Mouse (Mus musculus) kidney, embryonic 15.5 days (tissue): ENCODE results near the gene Tmem267. TPM values are rescaled to one million over a fixed set of nuclear protein-coding genes. Genes with fewer than 3 reads are reported as not detected.
A peak's percentile ranks its signal among the peaks of the same experiment; 100 is the strongest.
"Not testable (repeated sequence)": the region's sequence is repeated elsewhere in the genome, so short reads cannot be mapped to it uniquely, and the experiment has no call there.

Source experiments
- ATAC-seq: fragments of 200-750 bp; cut with Nextera tagmentation; replicated peaks from 2 replicates; pipeline ENCODE4 v1.8.0; 2017; ENCODE audit warnings: moderate TSS enrichment; ENCODE audit not compliant: low FRiP score
- H3K27ac ChIP-seq: fragments of 300-500 bp; sonication (generic); 2 replicates; pipeline ENCODE4 v1.5.1; 2015; ENCODE audit warnings: mild to moderate bottlenecking, inconsistent platforms
- H3K27me3 ChIP-seq: fragments of 300-500 bp; sonication (generic); 2 replicates; pipeline ENCODE4 v1.6.1; 2015; ENCODE audit warnings: inconsistent platforms
- H3K36me3 ChIP-seq: fragments of 300-500 bp; sonication (generic); 2 replicates; pipeline ENCODE4 v1.6.1; 2015; ENCODE audit warnings: inconsistent platforms
- H3K4me1 ChIP-seq: fragments of 300-500 bp; sonication (generic); 2 replicates; pipeline ENCODE4 v1.6.1; 2015; ENCODE audit warnings: inconsistent platforms
- H3K4me2 ChIP-seq: fragments of 300-500 bp; sonication (generic); 2 replicates; pipeline ENCODE4 v1.6.1; 2015; ENCODE audit warnings: moderate library complexity, mild to moderate bottlenecking, inconsistent platforms
- H3K4me3 ChIP-seq: fragments of 300-500 bp; sonication (generic); replicated peaks from 2 replicates; pipeline ENCODE4 v1.5.1; 2015; ENCODE audit warnings: mild to moderate bottlenecking, inconsistent platforms
- H3K9ac ChIP-seq: fragments of 300-500 bp; sonication (generic); 2 replicates; pipeline ENCODE4 v1.6.1; 2015; ENCODE audit warnings: mild to moderate bottlenecking, inconsistent platforms
- H3K9me3 ChIP-seq: fragments of 300-500 bp; sonication (generic); replicated peaks from 2 replicates; pipeline ENCODE4 v1.6.1; 2016; ENCODE audit warnings: inconsistent platforms
- WGBS: fragments of 180-500 bp; shearing (Covaris S2); methylation state at CpG from one replicate; pipeline ENCODE4 v1.1.7; 2015; ENCODE audit warnings: mixed read lengths; 5-methylcytosine and 5-hydroxymethylcytosine counted together
- polyA plus RNA-seq: library from polyadenylated mRNA; unstranded; fragments of >200 nt; fragmentation: Nextera tagmentation; extraction: Ambion mirVana; gene quantifications from 2 replicates; pipeline ENCODE4 v1.2.1, GENCODE M21; 2015

Tmem267 gene
- 1.6 and 2.5 TPM in 2 replicates for polyA plus RNA-seq

DNA sequence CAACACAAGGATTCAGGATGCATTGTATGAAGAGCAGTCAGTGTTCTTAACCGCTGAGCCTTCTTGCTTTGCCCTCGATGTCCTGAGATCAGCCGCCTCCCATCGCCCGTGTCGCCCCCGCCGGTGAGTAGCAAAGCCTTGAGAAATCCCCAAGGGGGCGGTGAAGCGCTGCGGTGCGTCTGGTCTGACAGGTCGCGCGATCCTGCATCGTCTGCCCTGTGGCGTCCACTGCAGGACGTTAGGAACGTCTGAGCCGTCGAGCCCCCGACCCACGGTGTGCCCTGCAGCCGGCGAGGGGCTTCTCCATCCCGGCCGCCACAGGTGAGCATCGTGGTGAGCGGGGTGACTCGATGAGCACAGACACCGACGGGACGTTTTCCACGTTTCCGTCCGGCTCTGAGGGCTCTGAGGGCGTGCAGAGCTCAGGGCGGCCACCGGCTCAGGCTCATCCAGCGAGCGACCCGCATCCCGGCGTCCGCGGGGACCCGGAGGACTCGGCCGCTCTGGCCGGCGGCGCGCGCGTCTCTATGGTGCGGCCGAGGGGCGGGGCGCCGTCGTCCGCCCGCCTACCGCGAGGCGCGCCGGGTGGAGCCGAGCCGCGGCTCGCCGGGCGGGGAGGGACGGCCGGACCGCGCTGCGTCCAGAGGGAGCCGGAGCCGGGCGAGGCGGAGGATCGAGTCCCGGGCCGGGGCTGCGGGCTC is at the start of gene Tmem267, which contains the start of gene 3110070M22Rik:
Gene Tmem267, plus strand, starts transcription at position 160 of the 701 bp plus-strand sequence.
Gene 3110070M22Rik, minus strand, starts transcription at position 504 of the 701 bp plus-strand sequence.
- no peak within 1 kb of the TSS; the same call in 1 of the 2 replicates for H3K4me2 ChIP-seq
- no peaks in the 10 kb centered on the region for H3K27me3 ChIP-seq
- H3K27ac ChIP-seq = peak within 1 kb of the TSS; percentile 34
- H3K9ac ChIP-seq = peak within 1 kb of the TSS; percentile 7; the same call in 1 of the 2 replicates
- no peak for ATAC-seq
- WGBS = 72% methylated on average over 87 of the region's 87 CpGs
- H3K36me3 ChIP-seq = peaks cover 44% of the 10 kb centered on the region
- no peak within 1 kb of the TSS for H3K4me3 ChIP-seq
- peaks cover 18% of the 10 kb centered on the region for H3K9me3 ChIP-seq
- H3K4me1 ChIP-seq = no peaks in the 10 kb centered on the region

DNA sequence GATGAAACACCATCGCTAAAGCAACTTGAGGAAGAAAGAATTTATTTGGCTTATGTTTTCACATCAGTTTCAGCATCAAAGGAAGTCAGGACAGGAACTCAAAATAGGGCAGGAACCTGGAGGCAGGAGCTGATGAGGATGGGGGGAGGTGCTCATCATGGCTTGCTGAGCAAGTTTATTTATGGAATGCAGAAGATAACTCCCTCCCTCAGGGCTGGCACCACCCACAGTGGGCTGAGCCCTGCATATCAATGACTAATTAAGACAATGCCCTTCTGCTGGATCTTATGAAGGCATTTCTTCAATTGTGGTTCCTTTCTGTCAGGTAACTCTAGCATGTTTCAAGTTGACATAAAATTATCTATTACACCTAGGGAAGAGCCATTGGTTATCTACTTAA is 45.6 kb upstream of the Tmem267 start:
- Histone ChIP-seq H3K4me3 (no peak overlapping the region), H3K9me3 (no peaks in the 10 kb centered on the region), H3K27ac (no peak overlapping the region), H3K4me1 (no peaks in the 10 kb centered on the region), H3K4me2 (no peak overlapping the region), H3K36me3 (peaks cover 75% of the 10 kb centered on the region), H3K27me3 (no peaks in the 10 kb centered on the region), H3K9ac (no peak overlapping the region)
- ATAC-seq = no peak
- 85% methylated on average over 1 of the region's 1 CpGs for WGBS

DNA sequence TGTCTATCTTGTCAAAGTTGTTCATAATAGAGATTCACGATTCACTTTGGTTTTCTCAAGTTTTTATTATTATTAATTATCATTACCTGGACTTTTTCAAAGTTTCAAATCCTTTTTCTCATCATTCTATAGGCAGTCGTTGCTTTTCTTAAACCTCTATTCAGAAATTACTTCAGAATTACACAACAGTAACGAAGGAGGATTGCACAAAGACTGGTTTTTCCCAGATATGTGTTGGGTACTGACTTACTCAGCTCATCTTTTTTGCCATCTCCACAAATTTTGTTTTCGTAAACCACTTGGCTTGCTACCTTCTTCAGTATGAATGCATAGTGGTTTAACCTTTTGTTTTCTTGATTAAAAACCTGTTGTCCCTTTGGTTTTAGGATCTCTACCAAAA is 34.3 kb upstream of the Tmem267 start:
- H3K27me3 ChIP-seq = no peaks in the 10 kb centered on the region
- ATAC-seq = no peak
- H3K36me3 ChIP-seq = peaks cover 65% of the 10 kb centered on the region
- no peak overlapping the region for H3K4me2 ChIP-seq
- H3K4me3 ChIP-seq = no peak overlapping the region
- H3K27ac ChIP-seq = no peak overlapping the region
- 92% methylated on average over 4 of the region's 4 CpGs for WGBS
- H3K4me1 ChIP-seq = no peaks in the 10 kb centered on the region
- H3K9ac ChIP-seq = no peak overlapping the region
- H3K9me3 ChIP-seq = no peaks in the 10 kb centered on the region

DNA sequence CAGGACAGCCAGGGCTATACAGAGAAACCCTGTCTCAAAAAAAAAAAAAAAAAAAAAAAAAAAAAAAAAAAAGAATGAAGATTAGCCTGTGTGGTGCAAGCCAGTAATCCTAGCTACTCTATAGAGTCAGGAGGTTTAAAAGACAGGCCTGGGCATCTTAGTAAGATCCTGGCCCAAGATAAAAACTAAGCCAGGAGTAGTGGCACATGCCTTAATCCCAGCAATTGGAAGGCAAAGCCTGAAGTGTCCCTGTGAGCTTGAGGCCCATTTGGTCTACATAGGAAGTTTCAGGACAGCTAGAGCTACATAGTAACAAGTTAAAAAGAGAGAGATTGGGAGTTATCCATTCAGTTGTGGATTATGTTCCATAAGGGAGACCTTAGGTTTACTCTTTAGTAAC is 32.8 kb upstream of the Tmem267 start:
- H3K27me3 ChIP-seq = no peaks in the 10 kb centered on the region
- ATAC-seq = no peak
- H3K4me2 ChIP-seq = no peak overlapping the region
- H3K4me1 ChIP-seq = no peaks in the 10 kb centered on the region
- peaks cover 68% of the 10 kb centered on the region for H3K36me3 ChIP-seq
- no peak overlapping the region for H3K27ac ChIP-seq
- no peak overlapping the region for H3K9ac ChIP-seq
- H3K4me3 ChIP-seq = no peak overlapping the region
- H3K9me3 ChIP-seq = no peaks in the 10 kb centered on the region

DNA sequence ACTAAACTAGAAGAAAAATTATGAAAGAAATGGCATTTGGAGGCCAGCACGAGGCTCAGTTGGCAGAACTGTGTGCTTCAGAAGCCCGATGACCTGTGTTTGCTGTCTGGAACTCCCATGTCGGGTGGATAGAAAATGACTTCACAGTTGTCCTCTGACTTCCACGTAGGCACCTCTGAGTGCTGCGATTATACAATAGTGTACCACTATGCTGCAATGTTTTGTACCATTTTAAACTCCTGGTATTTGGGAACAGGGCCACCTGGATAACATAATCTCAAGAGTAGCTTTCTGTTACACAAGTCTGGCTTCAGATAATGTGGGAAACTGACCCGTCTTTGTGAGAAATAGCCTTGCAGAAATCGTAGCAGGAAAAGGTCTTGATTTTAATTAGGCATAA is 31.5 kb upstream of the Tmem267 start:
- no peaks in the 10 kb centered on the region for H3K27me3 ChIP-seq
- H3K27ac ChIP-seq = no peak overlapping the region
- no peaks in the 10 kb centered on the region for H3K4me1 ChIP-seq
- no peaks in the 10 kb centered on the region for H3K9me3 ChIP-seq
- H3K4me2 ChIP-seq = no peak overlapping the region
- peaks cover 56% of the 10 kb centered on the region for H3K36me3 ChIP-seq
- no peak overlapping the region for H3K4me3 ChIP-seq
- no peak overlapping the region for H3K9ac ChIP-seq
- WGBS = 89% methylated on average over 7 of the region's 7 CpGs
- no peak for ATAC-seq

DNA sequence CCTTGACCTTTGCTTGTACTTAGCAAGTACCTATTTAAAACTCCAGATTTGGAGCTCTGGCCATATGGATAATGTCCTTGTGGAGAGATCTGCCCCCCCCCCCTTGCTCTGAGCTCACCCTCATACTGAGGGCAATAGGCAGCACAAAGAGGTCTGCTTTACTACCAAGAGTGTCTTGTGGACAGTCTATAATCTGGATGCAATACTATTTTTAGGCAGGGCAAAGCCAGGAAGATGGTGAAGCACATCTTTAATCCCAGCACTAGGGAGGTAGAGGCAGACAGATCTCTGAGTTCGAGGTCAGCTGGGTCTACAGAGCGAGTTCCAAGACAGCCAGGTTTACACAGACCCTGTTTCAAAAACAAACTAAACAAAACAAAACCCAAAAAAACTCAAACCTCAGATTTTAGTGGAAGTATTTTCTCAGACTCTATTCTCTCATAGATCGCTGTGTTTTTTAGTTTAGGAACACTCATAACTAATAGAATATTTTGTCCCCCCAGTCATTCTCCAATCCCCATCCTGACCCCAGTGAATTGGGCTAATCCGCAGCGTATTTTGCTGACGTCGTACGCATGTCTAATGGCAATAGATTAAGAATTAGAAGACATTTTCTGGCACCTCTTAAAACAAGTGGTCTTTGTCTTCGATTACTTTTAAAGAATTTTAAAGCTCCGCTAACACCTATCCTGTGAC is 25.8 kb upstream of the Tmem267 start:
- ATAC-seq = peak; percentile 69
- WGBS = 11% methylated on average over 10 of the region's 10 CpGs
- Histone ChIP-seq H3K4me3 (peak overlapping the region; percentile 71), H3K9ac (peak overlapping the region; percentile 67; the same call in 1 of the 2 replicates), H3K4me1 (peaks cover 16% of the 10 kb centered on the region), H3K27me3 (no peaks in the 10 kb centered on the region), H3K4me2 (peak overlapping the region; percentile 71), H3K36me3 (peaks cover 38% of the 10 kb centered on the region), H3K9me3 (no peaks in the 10 kb centered on the region), H3K27ac (peak overlapping the region; percentile 73)

DNA sequence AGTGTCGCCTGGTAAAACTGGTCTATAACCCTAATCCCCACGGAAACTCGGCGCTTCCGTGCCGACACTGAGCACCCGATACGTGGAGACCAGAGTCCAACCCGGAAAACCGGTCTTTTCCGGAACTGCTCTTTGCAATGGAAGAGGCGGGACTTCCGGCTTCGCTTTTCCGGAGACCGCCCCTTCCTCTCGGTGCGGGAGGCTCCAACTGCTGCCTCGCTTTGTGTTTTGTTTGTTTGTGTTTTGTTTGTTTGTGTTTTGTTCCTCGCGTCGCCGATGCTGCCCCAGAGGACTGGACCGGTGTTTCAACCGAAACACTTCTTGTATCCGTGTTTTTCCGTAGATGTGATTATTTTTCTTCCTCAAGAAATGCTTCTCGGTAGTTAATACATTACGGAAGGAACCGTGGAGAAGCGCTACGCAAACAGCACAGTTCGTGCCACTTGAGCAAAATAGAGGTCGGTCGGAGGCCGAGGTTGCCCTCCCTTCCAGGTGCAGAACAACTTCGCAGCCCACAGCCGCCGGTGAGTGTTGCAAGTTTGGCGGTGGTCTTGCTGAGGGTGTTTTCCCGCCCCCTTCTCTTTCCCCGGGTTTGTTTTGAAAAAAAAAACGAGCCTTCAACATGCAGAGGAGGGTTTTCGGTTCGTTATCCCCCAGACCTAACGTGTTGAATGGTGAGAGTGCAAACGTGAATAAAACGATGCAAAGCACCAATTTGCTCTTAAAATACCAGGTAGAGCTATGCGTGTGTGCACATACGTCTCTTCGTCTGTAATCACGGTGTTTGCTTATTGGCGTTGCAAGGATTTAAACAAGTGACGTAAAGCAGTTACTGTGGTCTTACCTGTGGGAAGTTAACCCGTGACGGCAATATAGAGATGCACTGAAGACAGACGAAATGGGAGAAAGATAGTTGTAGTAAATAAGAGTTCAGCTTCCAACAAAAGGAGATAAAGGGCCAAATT is 25.0 kb upstream of the Tmem267 start, which contains the start of gene 4833420G17Rik:
Gene 4833420G17Rik, plus strand, starts transcription at position 173 of the 965 bp plus-strand sequence.
- Histone ChIP-seq H3K36me3 (peaks cover 44% of the 10 kb centered on the region), H3K9me3 (no peaks in the 10 kb centered on the region), H3K4me1 (peaks cover 16% of the 10 kb centered on the region), H3K27me3 (no peaks in the 10 kb centered on the region), H3K4me3 (peak within 1 kb of the TSS; percentile 71), H3K27ac (peak within 1 kb of the TSS; percentile 73), H3K4me2 (peak within 1 kb of the TSS; percentile 71), H3K9ac (peak within 1 kb of the TSS; percentile 67)
- ATAC-seq = peak; percentile 97
- WGBS = 7% methylated on average over 57 of the region's 57 CpGs

DNA sequence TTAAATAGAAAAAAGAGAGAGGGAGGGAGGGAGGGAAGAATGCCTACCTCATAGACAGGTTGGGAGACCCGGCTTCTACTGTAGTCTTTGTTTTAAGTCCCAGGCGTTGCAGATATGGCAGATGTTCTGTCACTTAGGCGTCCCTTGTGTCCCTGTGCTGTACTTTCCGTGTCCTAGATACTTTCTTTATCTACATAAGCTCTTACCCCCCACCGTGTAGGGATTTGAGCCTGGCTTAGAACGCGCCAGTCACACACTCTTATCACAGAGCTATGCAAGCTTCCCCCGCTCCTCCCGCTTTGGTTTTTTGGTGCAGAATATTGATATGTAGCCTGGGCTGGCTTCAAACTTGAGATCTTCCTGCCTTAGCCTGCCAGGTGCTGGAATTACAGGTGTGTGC is 11.2 kb upstream of the Tmem267 start:
- Histone ChIP-seq H3K9me3 (no peaks in the 10 kb centered on the region), H3K4me3 (no peak overlapping the region), H3K4me1 (no peaks in the 10 kb centered on the region), H3K9ac (no peak overlapping the region), H3K27me3 (no peaks in the 10 kb centered on the region), H3K4me2 (no peak overlapping the region), H3K27ac (no peak overlapping the region), H3K36me3 (peaks cover 80% of the 10 kb centered on the region)
- 91% methylated on average over 9 of the region's 9 CpGs for WGBS
- ATAC-seq = no peak

DNA sequence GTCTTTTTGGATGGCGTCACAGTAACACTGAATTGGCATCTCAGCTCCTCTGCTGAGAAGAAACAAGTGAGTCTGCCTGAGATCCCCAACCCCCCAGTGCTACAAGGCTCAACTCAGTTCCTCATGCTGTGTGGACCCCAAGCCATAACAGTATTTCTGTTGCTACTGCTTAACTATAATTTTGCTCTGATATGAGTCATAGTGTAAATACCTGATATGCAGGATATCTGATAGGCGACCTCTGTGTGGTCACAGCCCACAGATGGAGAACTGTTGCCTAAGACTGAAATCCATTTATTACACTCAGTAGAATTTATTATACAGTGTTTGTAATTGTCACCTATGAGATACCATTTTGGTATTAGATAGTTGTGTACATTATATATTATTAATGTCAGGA is 10.1 kb upstream of the Tmem267 start:
- ATAC-seq = no peak
- peaks cover 77% of the 10 kb centered on the region for H3K36me3 ChIP-seq
- no peak overlapping the region for H3K4me3 ChIP-seq
- no peak overlapping the region for H3K9ac ChIP-seq
- H3K4me2 ChIP-seq = no peak overlapping the region
- H3K27me3 ChIP-seq = no peaks in the 10 kb centered on the region
- WGBS = 97% methylated on average over 2 of the region's 2 CpGs
- H3K27ac ChIP-seq = no peak overlapping the region
- no peaks in the 10 kb centered on the region for H3K4me1 ChIP-seq
- no peaks in the 10 kb centered on the region for H3K9me3 ChIP-seq

DNA sequence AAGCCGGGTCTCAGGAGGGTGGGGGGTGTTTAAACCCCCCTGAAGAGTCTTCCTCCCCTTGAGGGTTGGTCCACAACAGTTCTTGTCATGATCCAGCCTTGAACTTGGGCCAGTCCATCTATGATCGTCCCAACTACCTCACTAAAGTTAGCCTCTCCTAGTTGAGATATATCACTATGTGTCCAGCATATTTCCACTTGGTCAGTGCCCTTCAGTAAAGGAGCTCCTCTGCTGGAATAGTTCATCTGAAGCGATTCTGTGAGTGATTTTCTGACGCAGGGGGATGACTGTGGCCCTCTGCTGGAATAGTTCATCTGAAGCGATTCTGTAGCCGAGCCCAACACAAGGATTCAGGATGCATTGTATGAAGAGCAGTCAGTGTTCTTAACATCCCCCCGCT is 485 bp upstream of the Tmem267 start:
- Histone ChIP-seq H3K27me3 (no peaks in the 10 kb centered on the region), H3K4me3 (no peak overlapping the region), H3K4me2 (no peak overlapping the region; the same call in 1 of the 2 replicates), H3K9me3 (peaks cover 18% of the 10 kb centered on the region), H3K36me3 (peaks cover 49% of the 10 kb centered on the region), H3K9ac (no peak overlapping the region), H3K27ac (no peak overlapping the region), H3K4me1 (no peaks in the 10 kb centered on the region)
- 64% methylated on average over 7 of the region's 7 CpGs for WGBS
- ATAC-seq = no peak

DNA sequence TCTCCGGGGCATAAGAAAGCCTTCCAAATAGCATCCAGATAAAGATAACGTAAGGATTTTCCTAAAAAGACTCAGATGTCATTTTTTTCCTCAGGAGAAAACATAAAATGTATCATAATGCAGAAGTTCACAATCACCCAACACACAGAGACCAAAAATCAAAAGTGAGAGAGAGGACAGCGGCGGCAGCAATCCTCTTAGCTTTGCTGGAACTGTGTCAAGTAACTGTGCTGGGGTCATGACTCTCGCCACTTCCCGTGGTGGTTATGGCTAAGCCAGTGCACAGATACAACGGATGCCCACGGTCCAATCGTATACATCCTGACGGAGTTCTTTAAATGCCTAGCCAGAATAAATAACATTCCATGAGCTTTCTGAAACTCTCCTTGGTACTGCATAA is 4.2 kb downstream of the Tmem267 start:
- H3K27ac ChIP-seq, H3K27me3 ChIP-seq, H3K4me1 ChIP-seq, ATAC-seq, H3K4me3 ChIP-seq, H3K9ac ChIP-seq, H3K4me2 ChIP-seq: not testable (repeated sequence)
- Histone ChIP-seq H3K36me3 (peaks cover 13% of the 10 kb centered on the region), H3K9me3 (peaks cover 23% of the 10 kb centered on the region)
- WGBS = 91% methylated on average over 10 of the region's 10 CpGs
